In genomic region chr5:122652506-122652905, GRCm38 (mm10) we compare ENCODE assay signal across 9 mouse cellular contexts. TPM values are rescaled to one million over a fixed set of nuclear protein-coding genes. Genes with fewer than 3 reads are reported as not detected.
DNase-seq lines count a peak whose midpoint lies in the region; ATAC-seq and TF ChIP-seq lines count a peak whose summit lies in the region.
"Had no signal": no experiment of that assay in that cellular context is flagged by ENCODE, and none has a peak within 500 bp of the region (broad histone marks: within the 10 kb centered on the region; RNA-seq: fewer than 3 reads in every experiment).

No protein-coding gene starts in this region.

- intact Hi-C loops in left cerebral cortex, postnatal 10 days (cut with DNase I): no loop called here

- 65% methylated on average over 7 of the region's 7 CpGs for WGBS in intestine, embryonic 15.5 days
- WGBS in intestine, postnatal 0 days: 48% methylated on average over 7 of the region's 7 CpGs
- 70% methylated on average over 7 of the region's 7 CpGs for WGBS in midbrain, embryonic 16.5 days
- 79% methylated on average over 7 of the region's 7 CpGs for WGBS in kidney, embryonic 15.5 days

- H3K4me3 ChIP-seq in intestine, embryonic 15.5 days (replicated peaks): no peak overlapping the region
- no peak overlapping the region for H3K4me3 ChIP-seq in intestine, postnatal 0 days (ENCODE audit: low read depth, low read length)
- no peak overlapping the region for H3K4me3 ChIP-seq in midbrain, embryonic 16.5 days (ENCODE audit: low read depth, low read length)
- no peak overlapping the region for H3K4me3 ChIP-seq in kidney, embryonic 15.5 days (replicated peaks)
- H3K4me3 ChIP-seq: myocyte had no signal

- DNase-seq in brain, adult 2 months (ENCODE audit: low read depth, low spot score): peak; percentile 54
- no peak for DNase-seq in left cerebral cortex, adult 18-20 months (ENCODE audit: low spot score in 2 of 2)
- no peak for DNase-seq in left cerebral cortex, postnatal 10 days (ENCODE audit: extremely low spot score in 1 of 2, low spot score in 2 of 2)

- H3K9ac ChIP-seq in intestine, embryonic 15.5 days: no peak overlapping the region; the same call in 1 of the 2 replicates
- no peak overlapping the region for H3K9ac ChIP-seq in intestine, postnatal 0 days (ENCODE audit: low read depth, low read length)
- H3K9ac ChIP-seq in midbrain, embryonic 16.5 days (ENCODE audit: low read depth, low read length): no peak overlapping the region
- H3K9ac ChIP-seq in kidney, embryonic 15.5 days: no peak overlapping the region

- H3K36me3 ChIP-seq in intestine, embryonic 15.5 days: no peaks in the 10 kb centered on the region
- H3K36me3 ChIP-seq in intestine, postnatal 0 days (ENCODE audit: control insufficient read depth, insufficient read depth): no peaks in the 10 kb centered on the region
- no peaks in the 10 kb centered on the region for H3K36me3 ChIP-seq in midbrain, embryonic 16.5 days (ENCODE audit: control insufficient read depth, insufficient read depth, low read length)
- H3K36me3 ChIP-seq in kidney, embryonic 15.5 days: no peaks in the 10 kb centered on the region

- H3K4me1 ChIP-seq in intestine, embryonic 15.5 days (replicated peaks): peaks cover 11% of the 10 kb centered on the region
- no peaks in the 10 kb centered on the region for H3K4me1 ChIP-seq in intestine, postnatal 0 days (replicated peaks; ENCODE audit: control insufficient read depth, insufficient read depth, low read length)
- H3K4me1 ChIP-seq in midbrain, embryonic 16.5 days (ENCODE audit: control insufficient read depth, insufficient read depth, low read length): peaks cover 28% of the 10 kb centered on the region
- peaks cover 17% of the 10 kb centered on the region for H3K4me1 ChIP-seq in kidney, embryonic 15.5 days

- H3K9me3 ChIP-seq in intestine, embryonic 15.5 days: no peaks in the 10 kb centered on the region
- no peaks in the 10 kb centered on the region for H3K9me3 ChIP-seq in intestine, postnatal 0 days (ENCODE audit: control insufficient read depth)
- H3K9me3 ChIP-seq in midbrain, embryonic 16.5 days (replicated peaks; ENCODE audit: control insufficient read depth, low read length, poor library complexity, severe bottlenecking): no peaks in the 10 kb centered on the region
- H3K9me3 ChIP-seq in kidney, embryonic 15.5 days (replicated peaks): no peaks in the 10 kb centered on the region

- no peak for TF ChIP-seq CTCF in intestine, postnatal 0 days (IDR thresholded peaks at IDR 0.05; ENCODE audit: low read depth)

- no peaks in the 10 kb centered on the region for H3K27me3 ChIP-seq in intestine, embryonic 15.5 days (replicated peaks)
- H3K27me3 ChIP-seq in intestine, postnatal 0 days (replicated peaks; ENCODE audit: control insufficient read depth, insufficient read depth, low read length): no peaks in the 10 kb centered on the region
- no peaks in the 10 kb centered on the region for H3K27me3 ChIP-seq in midbrain, embryonic 16.5 days (ENCODE audit: control insufficient read depth, insufficient read depth, low read depth, low read length)
- H3K27me3 ChIP-seq in kidney, embryonic 15.5 days: no peaks in the 10 kb centered on the region

- H3K27ac ChIP-seq in intestine, embryonic 15.5 days: no peak overlapping the region
- no peak overlapping the region for H3K27ac ChIP-seq in intestine, postnatal 0 days (ENCODE audit: low read depth, low read length)
- peak overlapping the region; percentile 69 for H3K27ac ChIP-seq in midbrain, embryonic 16.5 days (ENCODE audit: low read length)
- no peak overlapping the region for H3K27ac ChIP-seq in kidney, embryonic 15.5 days

- H3K4me2 ChIP-seq in intestine, embryonic 15.5 days (replicated peaks): no peak overlapping the region
- H3K4me2 ChIP-seq in intestine, postnatal 0 days (replicated peaks; ENCODE audit: low read depth): no peak overlapping the region
- H3K4me2 ChIP-seq in midbrain, embryonic 16.5 days (ENCODE audit: low read length): 0 out of 2 replicates have a peak overlapping the region, but pooled peaks have one; percentile 4
- H3K4me2 ChIP-seq in kidney, embryonic 15.5 days: no peak overlapping the region

- peak; percentile 24; the same call in 1 of the 2 replicates for ATAC-seq in intestine, embryonic 15.5 days
- no peak for ATAC-seq in intestine, postnatal 0 days
- ATAC-seq in hematopoietic stem cell, adult 5-6 weeks (replicated peaks in 1 of 2; ENCODE audit: insufficient read depth in 1 of 2, low FRiP score in 2 of 2, low TSS enrichment in 1 of 2, low read depth in 1 of 2, poor library complexity in 2 of 2, severe bottlenecking in 2 of 2): peak; percentile 59 to 63
- no peak for ATAC-seq in midbrain, embryonic 16.5 days
- no peak for ATAC-seq in kidney, embryonic 15.5 days (replicated peaks; ENCODE audit: low FRiP score)

RNA-seq across cellular contexts. Expression of gene P2rx7, which starts 8.8 kb away (rescaled TPM):
- polyA plus RNA-seq in intestine, embryonic 15.5 days (2015; fragmentation: Nextera tagmentation; extraction: Ambion mirVana): 2.5 and 3.2 TPM in 2 replicates
- 1.6 and 2.7 TPM in 2 replicates for polyA plus RNA-seq in intestine, postnatal 0 days (2015; fragmentation: Nextera tagmentation; extraction: Ambion mirVana)
- 4.8 and 12.8 TPM in 2 replicates for total RNA-seq in hematopoietic stem cell, adult 5-6 weeks (2017)
- 1.8 and 2.5 TPM in 2 replicates for polyA plus RNA-seq in midbrain, embryonic 16.5 days (2015; fragmentation: Nextera tagmentation; extraction: Ambion mirVana)
- 1 to 10 TPM; 7.2 to 7.7 TPM for total RNA-seq in left cerebral cortex, adult 18-20 months (2021)
- 1 to 10 TPM; 6.3 to 6.5 TPM for total RNA-seq in left cerebral cortex, postnatal 10 days (2021)
- 0.94 and 1.4 TPM in 2 replicates for polyA plus RNA-seq in kidney, embryonic 15.5 days (2015; fragmentation: Nextera tagmentation; extraction: Ambion mirVana)

RNA-seq across cellular contexts. Expression of gene Ift81, which starts 38.2 kb away (rescaled TPM):
- 23.1 and 28.8 TPM in 2 replicates for polyA plus RNA-seq in intestine, embryonic 15.5 days (2015; fragmentation: Nextera tagmentation; extraction: Ambion mirVana)
- polyA plus RNA-seq in intestine, postnatal 0 days (2015; fragmentation: Nextera tagmentation; extraction: Ambion mirVana): 10.2 and 11.7 TPM in 2 replicates
- total RNA-seq in hematopoietic stem cell, adult 5-6 weeks (2017): 18.9 and 36.1 TPM in 2 replicates
- polyA plus RNA-seq in midbrain, embryonic 16.5 days (2015; fragmentation: Nextera tagmentation; extraction: Ambion mirVana): 71.6 and 86.7 TPM in 2 replicates
- total RNA-seq in left cerebral cortex, adult 18-20 months (2021): 10 to 100 TPM; 50.6 to 53.3 TPM
- total RNA-seq in left cerebral cortex, postnatal 10 days (2021): 10 to 100 TPM; 25.9 to 33.0 TPM
- 41.4 and 43.0 TPM in 2 replicates for polyA plus RNA-seq in kidney, embryonic 15.5 days (2015; fragmentation: Nextera tagmentation; extraction: Ambion mirVana)

RNA-seq across cellular contexts. Expression of gene P2rx4, which starts 54.8 kb away (rescaled TPM):
- 38.2 and 39.6 TPM in 2 replicates for polyA plus RNA-seq in intestine, embryonic 15.5 days (2015; fragmentation: Nextera tagmentation; extraction: Ambion mirVana)
- 90.3 and 104 TPM in 2 replicates for polyA plus RNA-seq in intestine, postnatal 0 days (2015; fragmentation: Nextera tagmentation; extraction: Ambion mirVana)
- total RNA-seq in hematopoietic stem cell, adult 5-6 weeks (2017): 15.2 and 19.2 TPM in 2 replicates
- polyA plus RNA-seq in midbrain, embryonic 16.5 days (2015; fragmentation: Nextera tagmentation; extraction: Ambion mirVana): 14.6 and 15.3 TPM in 2 replicates
- 10 to 100 TPM; 19.1 to 20.7 TPM for total RNA-seq in left cerebral cortex, adult 18-20 months (2021)
- total RNA-seq in left cerebral cortex, postnatal 10 days (2021): 1 to 10 TPM; 7.7 to 9.4 TPM
- 20.4 and 25.6 TPM in 2 replicates for polyA plus RNA-seq in kidney, embryonic 15.5 days (2015; fragmentation: Nextera tagmentation; extraction: Ambion mirVana)

Comparison
In these comparisons a context has a peak if more than half of its experiments do, and no peak if none do; other contexts are left out.
1. ATAC-seq: peak in intestine, embryonic 15.5 days (single experiment) and hematopoietic stem cell, adult 5-6 weeks (2 of 2); none in intestine, postnatal 0 days (single experiment), midbrain, embryonic 16.5 days (single experiment) and kidney, embryonic 15.5 days (single experiment).